Mouse (Mus musculus): ENCODE measurements around the gene Apoo. TPM values are rescaled to one million over a fixed set of nuclear protein-coding genes. Genes with fewer than 3 reads are reported as not detected.
"Not testable (repeated sequence)": the region's sequence is repeated elsewhere in the genome, so short reads cannot be mapped to it uniquely, and the experiment has no call there.

Gene Apoo
- polyA plus RNA-seq, 1 experiment from 2014 or later = 105 TPM

DNA sequence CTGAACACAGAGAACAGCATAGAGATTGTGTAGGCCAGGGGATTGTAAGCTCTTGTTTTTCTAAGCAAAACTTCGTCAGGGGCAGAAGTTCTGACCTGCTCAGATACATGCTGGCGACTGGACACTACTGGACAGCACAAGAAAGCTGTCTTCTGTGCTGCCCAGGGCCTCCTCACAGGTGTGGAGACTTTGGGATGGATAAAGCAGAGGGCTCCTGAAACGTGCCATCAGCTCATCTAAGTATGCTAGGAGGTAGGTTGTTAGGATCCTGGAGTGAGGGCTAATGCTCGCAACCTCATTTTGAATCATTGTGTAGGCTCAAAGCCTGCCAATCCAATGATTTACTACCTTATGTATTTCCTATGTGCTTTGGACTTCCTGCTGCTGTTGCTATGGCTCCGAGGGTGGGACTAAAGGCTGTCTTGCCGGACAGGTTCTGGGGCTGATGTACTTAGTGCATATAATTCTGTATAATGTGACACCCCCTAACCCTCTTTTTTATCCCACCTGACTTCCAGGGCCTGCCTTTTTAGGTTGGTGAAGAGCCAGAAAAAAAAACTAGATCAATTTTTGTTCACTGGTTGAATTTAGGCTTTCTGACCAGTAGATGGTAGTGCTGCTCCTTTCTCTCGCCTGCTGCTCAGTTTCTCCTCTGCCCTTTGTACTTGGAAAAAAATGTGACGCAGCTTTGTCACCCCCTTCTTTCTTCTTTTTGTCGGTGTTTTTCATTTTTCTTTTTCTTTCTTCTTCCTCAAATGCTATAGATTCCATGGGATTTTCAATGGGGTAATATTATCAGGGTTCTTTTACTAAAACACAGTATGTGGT, 64.8 kb downstream of the Apoo start:
- peak; percentile 63; the same call in 1 of the 2 replicates for ATAC-seq (ENCODE audit: low FRiP score, low TSS enrichment)
- Histone ChIP-seq H3K9ac (replicated peaks; ENCODE audit: low read length) (no peak overlapping the region), H3K4me2 (replicated peaks; ENCODE audit: low read depth, low read length) (no peak overlapping the region), H3K9me3 (ENCODE audit: low read length) (no peaks in the 10 kb centered on the region), H3K27me3 (ENCODE audit: insufficient read depth, low read length) (peaks cover 17% of the 10 kb centered on the region; the same call in 1 of the 2 replicates), H3K36me3 (ENCODE audit: insufficient read depth, low read length) (no peaks in the 10 kb centered on the region), H3K27ac (ENCODE audit: low read length) (no peak overlapping the region), H3K4me3 (ENCODE audit: low read length) (no peak overlapping the region), H3K4me1 (ENCODE audit: insufficient read depth, low read length) (no peaks in the 10 kb centered on the region)
- WGBS = 42% methylated on average over 9 of the region's 9 CpGs

DNA sequence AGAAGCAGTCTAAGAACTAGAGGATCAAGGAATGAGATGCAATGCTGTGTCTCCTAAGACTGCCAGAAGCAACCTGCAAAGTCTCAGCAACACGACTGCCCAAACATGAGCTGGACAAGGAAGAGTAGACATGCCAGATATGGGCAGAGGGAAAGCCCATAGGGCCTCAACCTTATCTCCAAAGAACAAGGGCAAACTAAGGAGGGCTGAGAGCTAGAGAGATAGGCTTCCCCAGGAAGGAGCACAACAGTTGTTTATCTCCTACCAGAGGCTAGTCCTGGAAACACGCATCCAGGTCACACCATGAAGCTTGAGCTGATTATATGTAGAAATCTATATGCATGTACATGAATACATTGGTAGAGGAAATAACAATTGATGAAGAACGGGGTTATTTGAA, 78.5 kb downstream of the Apoo start:
- ATAC-seq (ENCODE audit: low FRiP score, low TSS enrichment); H3K27ac ChIP-seq (ENCODE audit: low read length); H3K9ac ChIP-seq (replicated peaks; ENCODE audit: low read length); H3K4me3 ChIP-seq (ENCODE audit: low read length); H3K9me3 ChIP-seq (ENCODE audit: low read length); H3K4me2 ChIP-seq (replicated peaks; ENCODE audit: low read depth, low read length); H3K4me1 ChIP-seq (ENCODE audit: insufficient read depth, low read length); H3K36me3 ChIP-seq (ENCODE audit: insufficient read depth, low read length): not testable (repeated sequence)
- no CpG with 5 or more reads among the region's 3 CpGs for WGBS
- peaks cover 11% of the 10 kb centered on the region; the same call in 1 of the 2 replicates for H3K27me3 ChIP-seq (ENCODE audit: insufficient read depth, low read length)

- WGBS = 95% methylated on average over 2 of the region's 2 CpGs
- not testable (repeated sequence) for H3K27me3 ChIP-seq (ENCODE audit: insufficient read depth, low read length); H3K27ac ChIP-seq (ENCODE audit: low read length); H3K9ac ChIP-seq (replicated peaks; ENCODE audit: low read length); ATAC-seq (ENCODE audit: low FRiP score, low TSS enrichment); H3K4me1 ChIP-seq (ENCODE audit: insufficient read depth, low read length); H3K4me3 ChIP-seq (ENCODE audit: low read length); H3K36me3 ChIP-seq (ENCODE audit: insufficient read depth, low read length); H3K9me3 ChIP-seq (ENCODE audit: low read length); H3K4me2 ChIP-seq (replicated peaks; ENCODE audit: low read depth, low read length)
Measured at GRCm38 (mm10) chrX:94446021-94446420, 79.1 kb downstream of the Apoo start.

GRCm38 (mm10) chrX:94450047-94450881, 83.3 kb downstream of the Apoo start:
- not testable (repeated sequence) for H3K4me2 ChIP-seq (replicated peaks; ENCODE audit: low read depth, low read length); ATAC-seq (ENCODE audit: low FRiP score, low TSS enrichment); H3K27ac ChIP-seq (ENCODE audit: low read length); H3K9ac ChIP-seq (replicated peaks; ENCODE audit: low read length); H3K9me3 ChIP-seq (ENCODE audit: low read length); H3K4me1 ChIP-seq (ENCODE audit: insufficient read depth, low read length); H3K27me3 ChIP-seq (ENCODE audit: insufficient read depth, low read length); H3K4me3 ChIP-seq (ENCODE audit: low read length); H3K36me3 ChIP-seq (ENCODE audit: insufficient read depth, low read length)
- no CpG with 5 or more reads among the region's 7 CpGs for WGBS

DNA sequence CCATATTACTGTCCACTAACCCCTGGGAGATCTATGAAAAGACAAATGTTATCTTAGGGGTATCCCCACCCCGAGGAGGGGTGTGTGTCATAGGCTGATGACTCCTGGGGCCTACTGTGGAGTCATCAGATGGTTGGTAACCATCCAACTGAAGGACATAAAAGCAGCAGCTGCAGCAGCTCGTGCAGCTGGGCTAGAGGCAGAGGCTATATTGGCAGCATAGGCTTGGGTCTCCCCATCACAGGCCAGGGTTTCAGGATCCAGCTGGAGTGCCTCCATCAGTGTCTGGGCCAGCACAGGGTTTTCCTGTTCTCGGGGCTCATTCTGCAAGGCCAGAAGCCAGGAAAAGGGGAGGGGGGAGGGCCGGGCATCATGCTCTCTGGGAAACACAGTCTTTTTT, 92.4 kb downstream of the Apoo start:
- H3K36me3 ChIP-seq (ENCODE audit: insufficient read depth, low read length) = no peaks in the 10 kb centered on the region
- WGBS = 54% methylated on average over 4 of the region's 4 CpGs
- no peak overlapping the region for H3K9ac ChIP-seq (replicated peaks; ENCODE audit: low read length)
- peaks cover 9% of the 10 kb centered on the region; the same call in 1 of the 2 replicates for H3K27me3 ChIP-seq (ENCODE audit: insufficient read depth, low read length)
- no peak; the same call in 1 of the 2 replicates for ATAC-seq (ENCODE audit: low FRiP score, low TSS enrichment)
- no peaks in the 10 kb centered on the region for H3K4me1 ChIP-seq (ENCODE audit: insufficient read depth, low read length)
- H3K27ac ChIP-seq (ENCODE audit: low read length) = no peak overlapping the region
- no peak overlapping the region for H3K4me2 ChIP-seq (replicated peaks; ENCODE audit: low read depth, low read length)
- no peak overlapping the region for H3K4me3 ChIP-seq (ENCODE audit: low read length)
- H3K9me3 ChIP-seq (ENCODE audit: low read length) = no peaks in the 10 kb centered on the region

DNA sequence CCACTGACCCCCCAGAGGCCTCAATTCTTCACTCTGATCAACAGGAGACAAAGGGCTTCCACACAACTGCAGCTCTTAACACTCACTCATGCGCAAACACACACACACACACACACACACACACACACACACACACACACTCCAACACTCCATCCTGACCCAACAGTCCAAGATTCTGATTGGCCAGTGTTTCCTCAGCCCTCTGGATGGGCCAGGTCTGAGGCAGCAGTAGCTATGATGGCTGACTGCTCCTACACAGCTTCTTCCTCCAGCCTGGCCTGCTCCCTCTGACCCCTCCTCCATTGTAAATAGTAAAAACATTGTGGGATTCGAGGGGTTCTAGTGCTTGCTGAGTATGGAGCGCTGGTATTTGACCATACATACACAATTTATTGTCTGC, 94.6 kb downstream of the Apoo start:
- whole genome bisulfite sequencing = 100% methylated on average over 1 of the region's 3 CpGs

DNA sequence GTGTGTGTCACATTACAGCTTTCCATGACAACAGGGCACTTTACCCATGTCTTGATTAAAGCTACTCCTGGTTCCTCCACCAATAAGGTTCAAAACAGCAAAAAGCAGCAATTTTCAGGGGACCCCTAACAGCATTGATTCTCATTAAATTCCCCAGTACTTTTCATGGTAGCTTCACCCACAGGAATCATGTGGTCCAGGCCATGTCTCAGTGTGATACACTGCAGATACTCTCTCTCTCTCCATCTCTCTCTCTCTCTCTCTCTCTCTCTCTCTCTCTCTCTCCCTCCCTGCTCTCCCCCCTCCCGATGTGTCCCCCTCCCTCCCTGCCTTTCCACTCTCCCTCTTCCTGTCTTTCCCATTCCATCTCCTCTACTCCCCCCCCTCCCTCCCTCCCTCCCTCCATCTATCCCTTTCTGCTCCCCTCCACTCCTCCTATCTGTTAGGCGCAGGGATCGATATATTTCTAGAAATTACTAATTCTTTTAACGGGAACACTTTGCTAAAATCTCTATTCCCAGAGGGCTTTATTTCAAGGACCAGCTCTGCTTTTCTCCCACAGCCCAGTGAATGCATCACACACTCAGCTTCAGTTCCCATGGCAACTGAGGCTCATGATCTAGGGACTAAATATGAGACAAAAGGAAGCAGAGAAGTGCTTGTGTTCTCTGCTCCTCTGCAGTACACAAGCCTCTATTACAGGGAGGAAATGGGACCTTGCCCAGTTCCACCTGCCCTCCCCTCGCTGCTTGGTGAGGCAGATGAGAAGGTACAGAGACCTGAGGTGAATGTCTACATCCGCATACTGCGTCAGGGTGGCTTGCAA, 95.9 kb downstream of the Apoo start:
- H3K27me3 ChIP-seq (ENCODE audit: insufficient read depth, low read length); H3K4me1 ChIP-seq (ENCODE audit: insufficient read depth, low read length); H3K9ac ChIP-seq (replicated peaks; ENCODE audit: low read length); H3K4me3 ChIP-seq (ENCODE audit: low read length); H3K27ac ChIP-seq (ENCODE audit: low read length); H3K9me3 ChIP-seq (ENCODE audit: low read length); H3K4me2 ChIP-seq (replicated peaks; ENCODE audit: low read depth, low read length); H3K36me3 ChIP-seq (ENCODE audit: insufficient read depth, low read length); ATAC-seq (ENCODE audit: low FRiP score, low TSS enrichment): not testable (repeated sequence)
- WGBS = no CpG with 5 or more reads among the region's 7 CpGs

More for the DNA sequence above, 94.6 kb downstream of the Apoo start:
- not testable (repeated sequence) for H3K27me3 ChIP-seq (ENCODE audit: insufficient read depth, low read length); H3K4me1 ChIP-seq (ENCODE audit: insufficient read depth, low read length); ATAC-seq (ENCODE audit: low FRiP score, low TSS enrichment); H3K4me3 ChIP-seq (ENCODE audit: low read length); H3K9ac ChIP-seq (replicated peaks; ENCODE audit: low read length); H3K9me3 ChIP-seq (ENCODE audit: low read length); H3K27ac ChIP-seq (ENCODE audit: low read length); H3K36me3 ChIP-seq (ENCODE audit: insufficient read depth, low read length); H3K4me2 ChIP-seq (replicated peaks; ENCODE audit: low read depth, low read length)

Small RNA genes within 50 kb of the gene (microRNA-seq; reads per million reads assigned to microRNA genes)
- gene Gm44477 = not detected

Other genes starting within 250 kb of the Apoo start
- gene Zfx, start 243.4 kb upstream of the Apoo start, polyA plus RNA-seq (2015; fragmentation: Nextera tagmentation; extraction: Ambion mirVana) = 30.5 and 31.6 TPM in 2 replicates
- gene Eif2s3x, start 154.3 kb upstream of the Apoo start, polyA plus RNA-seq (2015; fragmentation: Nextera tagmentation; extraction: Ambion mirVana) = 77.0 and 85.6 TPM in 2 replicates
- gene Klhl15, start 132.5 kb upstream of the Apoo start, polyA plus RNA-seq (2015; fragmentation: Nextera tagmentation; extraction: Ambion mirVana) = 7.0 and 8.6 TPM in 2 replicates
- not detected in 2 replicates for gene Fam90a1b, start 340 bp upstream of the Apoo start, polyA plus RNA-seq (2015; fragmentation: Nextera tagmentation; extraction: Ambion mirVana)
- gene Maged1, start 175.0 kb downstream of the Apoo start, polyA plus RNA-seq (2015; fragmentation: Nextera tagmentation; extraction: Ambion mirVana) = 634 and 648 TPM in 2 replicates